Mouse (Mus musculus) stomach, postnatal 0 days (tissue): ENCODE measurements around the gene Nelfa. TPM values are rescaled to one million over a fixed set of nuclear protein-coding genes. Genes with fewer than 3 reads are reported as not detected.

Source experiments
- ATAC-seq: fragments of 200-750 bp; cut with Nextera tagmentation; 2 replicates; pipeline ENCODE4 v1.8.0; 2017; ENCODE audit not compliant: low FRiP score, low TSS enrichment
- DNase-seq: peaks from one replicate; pipeline ENCODE4 v3.0.0-alpha.2; 2016; ENCODE audit warnings: low spot score
- H3K27ac ChIP-seq: fragments of 300-500 bp; sonication (generic); replicated peaks from 2 replicates; pipeline ENCODE4 v1.5.1; 2014; ENCODE audit warnings: mild to moderate bottlenecking, control low read depth
- H3K27me3 ChIP-seq: fragments of 300-500 bp; sonication (generic); 2 replicates; pipeline ENCODE4 v1.6.1; 2014; ENCODE audit warnings: low read length; ENCODE audit not compliant: control insufficient read depth, insufficient read depth
- H3K36me3 ChIP-seq: fragments of 300-500 bp; sonication (generic); 2 replicates; pipeline ENCODE4 v1.6.1; 2014; ENCODE audit warnings: low read length, mixed read lengths; ENCODE audit not compliant: control insufficient read depth, insufficient read depth
- H3K4me1 ChIP-seq: fragments of 300-500 bp; sonication (generic); replicated peaks from 2 replicates; pipeline ENCODE4 v1.6.1; 2014; ENCODE audit warnings: antibody characterized with exemption; ENCODE audit not compliant: control insufficient read depth, insufficient read depth
- H3K4me2 ChIP-seq: fragments of 300-500 bp; sonication (generic); replicated peaks from 2 replicates; pipeline ENCODE4 v1.6.1; 2014; ENCODE audit warnings: low read depth, mild to moderate bottlenecking, control low read depth, moderate library complexity
- H3K4me3 ChIP-seq: fragments of 300-500 bp; sonication (generic); 2 replicates; pipeline ENCODE4 v1.5.1; 2014; ENCODE audit warnings: low read depth, low read length, control low read depth
- H3K9ac ChIP-seq: fragments of 300-500 bp; sonication (generic); 2 replicates; pipeline ENCODE4 v1.6.1; 2014; ENCODE audit warnings: mild to moderate bottlenecking, low read length, control low read depth, mixed read lengths
- H3K9me3 ChIP-seq: fragments of 300-500 bp; sonication (generic); 2 replicates; pipeline ENCODE4 v1.6.1; 2016; ENCODE audit warnings: low read length; ENCODE audit not compliant: control insufficient read depth
- CTCF ChIP-seq: IDR thresholded peaks from 2 replicates; pipeline ENCODE4 v1.5.1; 2016; ENCODE audit warnings: antibody characterized with exemption, low read depth, mild to moderate bottlenecking, moderate library complexity
- EP300 ChIP-seq: optimal IDR thresholded peaks from 2 replicates; pipeline ENCODE3; 2016; ENCODE audit warnings: antibody characterized with exemption
- WGBS: fragments of 180-500 bp; shearing (Covaris S2); extraction: QIAGEN DNeasy Blood & Tissue Kit; methylation state at CpG from one replicate; pipeline ENCODE4 v1.1.7; 2014; 5-methylcytosine and 5-hydroxymethylcytosine counted together
- polyA plus RNA-seq: library from polyadenylated mRNA; unstranded; fragments of >200 nt; fragmentation: Nextera tagmentation; extraction: Ambion mirVana; gene quantifications from 2 replicates; pipeline ENCODE4 v1.2.1, GENCODE M21; 2015

The Nelfa gene
- polyA plus RNA-seq, 1 experiment from 2014 or later, result 20.5 TPM

DNA sequence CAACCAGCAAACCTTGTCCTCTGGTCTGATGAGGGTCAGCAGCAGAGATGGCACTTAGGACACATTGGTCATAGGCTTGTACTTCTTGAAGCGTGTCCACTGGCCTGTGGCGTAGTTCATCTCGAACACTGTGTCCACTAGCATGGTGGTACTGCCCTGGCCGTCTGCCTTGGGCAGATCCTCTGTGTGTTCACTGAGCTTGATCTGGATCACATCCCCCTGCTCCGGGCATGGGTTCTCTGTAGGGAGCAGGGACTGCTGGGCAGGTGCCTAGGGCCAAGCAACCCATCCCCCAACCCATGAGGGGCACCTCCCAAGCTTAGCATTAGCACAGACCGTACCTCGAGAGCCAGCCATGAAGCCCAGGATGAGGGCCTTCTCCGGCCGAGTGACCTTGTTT is 37.5 kb downstream of the Nelfa start:
- Histone ChIP-seq H3K27ac (no peak overlapping the region), H3K4me3 (no peak overlapping the region), H3K9me3 (no peaks in the 10 kb centered on the region), H3K4me1 (no peaks in the 10 kb centered on the region), H3K27me3 (no peaks in the 10 kb centered on the region), H3K4me2 (no peak overlapping the region), H3K9ac (no peak overlapping the region), H3K36me3 (peaks cover 45% of the 10 kb centered on the region)
- 84% methylated on average over 9 of the region's 9 CpGs for WGBS
- TF ChIP-seq EP300 (no peak), CTCF (no peak)
- no peak for ATAC-seq
- no peak for DNase-seq

DNA sequence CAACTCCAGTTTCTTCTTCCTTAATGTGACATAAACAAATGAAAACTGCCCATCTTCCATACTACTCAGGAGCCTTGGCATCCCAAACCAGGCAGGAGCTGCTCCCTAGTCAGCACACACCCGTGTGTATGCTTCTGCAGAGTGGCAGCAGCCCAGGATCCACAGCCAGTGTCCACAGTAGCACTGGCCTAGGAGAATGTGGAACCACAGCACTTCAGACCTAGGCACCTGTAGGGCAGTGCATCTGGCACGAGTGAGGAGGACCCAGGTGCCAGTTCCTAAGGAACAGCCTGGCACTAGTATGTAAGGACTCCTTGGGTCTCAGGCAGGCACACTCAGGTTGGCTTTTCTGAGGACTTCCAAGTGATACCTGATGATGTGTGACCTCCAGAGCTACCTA is 39.1 kb downstream of the Nelfa start:
- H3K4me1 ChIP-seq, result no peaks in the 10 kb centered on the region
- H3K9ac ChIP-seq, result no peak overlapping the region
- no peaks in the 10 kb centered on the region for H3K27me3 ChIP-seq
- ATAC-seq, result no peak
- no peak for DNase-seq
- no peak overlapping the region for H3K4me3 ChIP-seq
- H3K9me3 ChIP-seq, result no peaks in the 10 kb centered on the region
- WGBS, result 77% methylated on average over 2 of the region's 2 CpGs
- H3K27ac ChIP-seq, result no peak overlapping the region
- TF ChIP-seq EP300, result no peak
- no peak overlapping the region for H3K4me2 ChIP-seq
- H3K36me3 ChIP-seq, result peaks cover 50% of the 10 kb centered on the region

DNA sequence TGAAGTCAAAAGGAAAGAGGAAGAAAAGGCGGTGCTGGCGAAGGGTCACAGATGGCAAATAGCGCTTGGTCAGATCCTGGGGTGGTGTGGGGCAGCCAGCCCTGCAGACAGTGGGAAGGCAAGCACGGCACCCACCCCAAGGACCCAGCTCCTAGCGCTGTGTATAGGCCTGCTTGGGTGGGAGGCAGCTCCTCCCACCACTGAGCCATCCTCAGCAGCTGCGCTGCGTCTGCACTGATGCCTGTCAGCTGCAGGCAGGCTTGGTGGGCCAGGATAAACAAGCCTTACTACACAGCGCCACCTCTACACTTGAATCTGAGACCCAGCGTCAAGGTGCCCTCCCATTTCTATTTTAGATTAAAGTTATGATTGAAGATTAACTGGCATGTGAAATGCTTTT is 41.1 kb downstream of the Nelfa start:
- Histone ChIP-seq H3K27ac (no peak overlapping the region), H3K36me3 (peaks cover 42% of the 10 kb centered on the region), H3K9ac (no peak overlapping the region), H3K4me3 (no peak overlapping the region), H3K4me1 (no peaks in the 10 kb centered on the region), H3K27me3 (no peaks in the 10 kb centered on the region), H3K4me2 (no peak overlapping the region), H3K9me3 (no peaks in the 10 kb centered on the region)
- ATAC-seq (no peak), DNase-seq (no peak)
- TF ChIP-seq CTCF (no peak), EP300 (no peak)
- 60% methylated on average over 9 of the region's 9 CpGs for WGBS

DNA sequence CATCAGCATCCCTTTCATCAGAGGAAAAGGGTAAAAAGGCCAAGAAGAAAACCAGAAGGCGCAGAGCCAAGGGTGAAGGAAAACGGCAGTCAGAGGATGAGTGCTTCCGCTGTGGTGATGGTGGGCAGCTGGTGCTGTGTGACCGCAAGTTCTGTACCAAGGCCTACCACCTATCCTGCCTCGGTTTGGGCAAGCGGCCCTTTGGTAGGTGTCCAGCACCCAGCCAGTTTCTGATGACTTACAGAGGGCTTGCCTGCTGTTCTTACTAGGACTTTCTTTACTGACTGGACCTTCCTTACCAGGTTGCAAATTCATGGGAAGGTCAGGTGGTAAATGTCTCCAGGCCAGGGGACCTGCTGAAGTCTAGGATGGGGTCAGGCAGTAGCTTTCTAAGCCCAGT is 42.8 kb downstream of the Nelfa start:
- ATAC-seq, result no peak
- TF ChIP-seq EP300 (no peak), CTCF (no peak)
- H3K36me3 ChIP-seq, result peaks cover 27% of the 10 kb centered on the region

GRCm38 (mm10) chr5:33881118-33881517 is 55.1 kb downstream of the Nelfa start:
- TF ChIP-seq EP300, result no peak
- no peak overlapping the region for H3K27ac ChIP-seq
- no peaks in the 10 kb centered on the region for H3K27me3 ChIP-seq
- H3K4me1 ChIP-seq, result no peaks in the 10 kb centered on the region
- H3K4me3 ChIP-seq, result no peak overlapping the region
- peaks cover 24% of the 10 kb centered on the region for H3K36me3 ChIP-seq
- H3K4me2 ChIP-seq, result no peak overlapping the region
- DNase-seq (no peak), ATAC-seq (no peak)
- H3K9ac ChIP-seq, result no peak overlapping the region
- WGBS, result 89% methylated on average over 4 of the region's 4 CpGs
- H3K9me3 ChIP-seq, result no peaks in the 10 kb centered on the region

More for the DNA sequence above, 42.8 kb downstream of the Nelfa start:
- H3K4me3 ChIP-seq, result no peak overlapping the region
- no peaks in the 10 kb centered on the region for H3K27me3 ChIP-seq
- 89% methylated on average over 6 of the region's 6 CpGs for WGBS
- no peak overlapping the region for H3K9ac ChIP-seq
- no peak overlapping the region for H3K4me2 ChIP-seq
- H3K4me1 ChIP-seq, result no peaks in the 10 kb centered on the region
- H3K9me3 ChIP-seq, result no peaks in the 10 kb centered on the region
- H3K27ac ChIP-seq, result no peak overlapping the region
- DNase-seq, result no peak

- no peak for ATAC-seq
These were observed 60.7 kb downstream of the Nelfa start for GRCm38 (mm10) chr5:33875472-33875871.

More at GRCm38 (mm10) chr5:33875472-33875871, 60.7 kb downstream of the Nelfa start:
- no peak for TF ChIP-seq EP300
- TF ChIP-seq CTCF, result no peak
- peaks cover 11% of the 10 kb centered on the region for H3K36me3 ChIP-seq
- no peaks in the 10 kb centered on the region for H3K27me3 ChIP-seq
- H3K9me3 ChIP-seq, result no peaks in the 10 kb centered on the region
- DNase-seq, result no peak
- H3K4me1 ChIP-seq, result no peaks in the 10 kb centered on the region
- H3K4me2 ChIP-seq, result no peak overlapping the region
- WGBS, result 97% methylated on average over 1 of the region's 1 CpGs
- H3K4me3 ChIP-seq, result no peak overlapping the region
- H3K27ac ChIP-seq, result no peak overlapping the region
- no peak overlapping the region for H3K9ac ChIP-seq
